26 mouse cellular contexts compared by ENCODE assay signal in the genomic region with DNA sequence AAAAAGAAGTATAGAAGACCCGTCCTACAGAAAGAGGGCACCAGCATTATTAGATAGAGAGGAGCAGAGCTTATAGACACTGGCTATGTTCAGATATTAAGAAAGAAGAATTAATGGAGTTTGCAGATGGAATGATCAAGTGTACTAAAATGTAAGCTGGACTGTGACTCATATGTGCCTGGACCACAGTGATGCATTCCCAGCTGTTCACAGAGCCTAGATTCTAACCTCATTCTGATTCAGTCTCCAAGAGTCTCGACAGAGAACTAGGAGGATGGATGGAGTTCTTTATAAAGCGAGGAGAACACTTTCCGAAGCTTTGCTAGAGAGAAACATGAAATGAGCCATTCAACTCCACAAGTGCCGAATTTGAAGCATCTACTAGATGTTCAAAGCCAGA.
"Had no signal": no experiment of that assay in that cellular context is flagged by ENCODE, and none has a peak within 500 bp of the region (broad histone marks: within the 10 kb centered on the region; RNA-seq: fewer than 3 reads in every experiment).

No protein-coding gene starts in this region.

- H3K27me3 ChIP-seq: heart, embryonic 13.5 days; heart, embryonic 15.5 days; hindbrain, embryonic 13.5 days; hindbrain, embryonic 15.5 days; kidney, embryonic 15.5 days; limb, embryonic 12.5 days; liver, embryonic 13.5 days; liver, embryonic 15.5 days had no signal

- ATAC-seq: hindbrain, postnatal 0 days; intestine, embryonic 16.5 days had no signal

- H3K4me2 ChIP-seq: heart, embryonic 11.5 days; heart, embryonic 13.5 days; heart, embryonic 15.5 days; hindbrain, embryonic 13.5 days; hindbrain, embryonic 15.5 days; kidney, embryonic 15.5 days; limb, embryonic 12.5 days; liver, embryonic 11.5 days; liver, embryonic 13.5 days; liver, embryonic 15.5 days had no signal

- H3K9ac ChIP-seq: heart, embryonic 13.5 days; heart, embryonic 15.5 days; hindbrain, embryonic 13.5 days; hindbrain, embryonic 15.5 days; kidney, embryonic 15.5 days; limb, embryonic 12.5 days; liver, embryonic 13.5 days; liver, embryonic 15.5 days had no signal

- H3K36me3 ChIP-seq: heart, embryonic 13.5 days; heart, embryonic 15.5 days; hindbrain, embryonic 13.5 days; hindbrain, embryonic 15.5 days; kidney, embryonic 15.5 days; limb, embryonic 10.5 days; limb, embryonic 12.5 days; liver, embryonic 13.5 days; liver, embryonic 15.5 days had no signal

- H3K9me3 ChIP-seq: heart, embryonic 13.5 days; heart, embryonic 15.5 days; hindbrain, embryonic 13.5 days; hindbrain, embryonic 15.5 days; kidney, embryonic 15.5 days; limb, embryonic 10.5 days; limb, embryonic 12.5 days; liver, embryonic 15.5 days had no signal

- DNase-seq: gastrocnemius, postnatal 25 days; heart, adult 18-20 months; heart, postnatal 14 days; heart, postnatal 36 days; kidney, adult 11 months; kidney, adult 2 months; kidney, adult 9 months; kidney, postnatal 14 days; kidney, postnatal 36 days; layer of hippocampus, adult 9-11 months; layer of hippocampus, postnatal 36 days; liver; liver, embryonic 13.5 days had no signal

- H3K4me3 ChIP-seq: heart, embryonic 13.5 days; heart, embryonic 15.5 days; hindbrain, embryonic 13.5 days; hindbrain, embryonic 15.5 days; kidney, embryonic 15.5 days; limb, embryonic 10.5 days; limb, embryonic 12.5 days; liver, embryonic 13.5 days; liver, embryonic 15.5 days had no signal

- H3K27ac ChIP-seq: heart, embryonic 13.5 days; heart, embryonic 15.5 days; hindbrain, embryonic 13.5 days; hindbrain, embryonic 15.5 days; hindbrain, postnatal 0 days; kidney, embryonic 15.5 days; kidney, postnatal 0 days; limb, embryonic 10.5 days; limb, embryonic 12.5 days; liver, embryonic 13.5 days; liver, embryonic 15.5 days had no signal

- H3K4me1 ChIP-seq: hindbrain, embryonic 15.5 days; liver, embryonic 13.5 days; liver, embryonic 15.5 days had no signal
